Mouse (Mus musculus) lung, embryonic 14.5 days (tissue): ENCODE data around the gene Setd1b. TPM values are rescaled to one million over a fixed set of nuclear protein-coding genes. Genes with fewer than 3 reads are reported as not detected.
A peak's percentile ranks its signal among the peaks of the same experiment; 100 is the strongest.

Experiments used
- ATAC-seq: fragments of 200-750 bp; cut with Nextera tagmentation; 2 replicates; pipeline ENCODE4 v1.8.0; 2017; ENCODE audit warnings: mild to moderate bottlenecking, moderate TSS enrichment, moderate library complexity; ENCODE audit not compliant: insufficient read depth
- DNase-seq: peaks from one replicate; pipeline ENCODE4 v3.0.0-alpha.2; 2015
- H3K27ac ChIP-seq: fragments of 300-500 bp; sonication (generic); 2 replicates; pipeline ENCODE4 v1.5.1; 2014; ENCODE audit warnings: low read depth, mild to moderate bottlenecking, moderate library complexity
- H3K27me3 ChIP-seq: fragments of 300-500 bp; sonication (generic); 2 replicates; pipeline ENCODE4 v1.6.1; 2014; ENCODE audit warnings: low read length, control low read depth; ENCODE audit not compliant: insufficient read depth
- H3K36me3 ChIP-seq: fragments of 300-500 bp; sonication (generic); 2 replicates; pipeline ENCODE4 v1.6.1; 2014; ENCODE audit warnings: control low read depth; ENCODE audit not compliant: insufficient read depth
- H3K4me1 ChIP-seq: fragments of 300-500 bp; sonication (generic); 2 replicates; pipeline ENCODE4 v1.6.1; 2014; ENCODE audit warnings: antibody characterized with exemption, control low read depth; ENCODE audit not compliant: insufficient read depth
- H3K4me2 ChIP-seq: fragments of 300-500 bp; sonication (generic); 2 replicates; pipeline ENCODE4 v1.6.1; 2014; ENCODE audit warnings: mild to moderate bottlenecking
- H3K4me3 ChIP-seq: fragments of 300-500 bp; sonication (generic); 2 replicates; pipeline ENCODE4 v1.5.1; 2014; ENCODE audit warnings: low read depth, low read length
- H3K9ac ChIP-seq: fragments of 300-500 bp; sonication (generic); 2 replicates; pipeline ENCODE4 v1.6.1; 2014
- H3K9me3 ChIP-seq: fragments of 300-500 bp; sonication (generic); 2 replicates; pipeline ENCODE4 v1.6.1; 2016; ENCODE audit warnings: low read depth, low read length, control low read depth
- CTCF ChIP-seq: IDR thresholded peaks from 2 replicates; pipeline ENCODE4 v1.5.1; 2016; ENCODE audit warnings: antibody characterized with exemption, low read depth
- WGBS: fragments of 180-500 bp; shearing (Covaris S2); extraction: QIAGEN DNeasy Blood & Tissue Kit; methylation state at CpG from one replicate; pipeline ENCODE4 v1.1.7; 2014; 5-methylcytosine and 5-hydroxymethylcytosine counted together
- polyA plus RNA-seq: library from polyadenylated mRNA; unstranded; fragments of >200 nt; fragmentation: Nextera tagmentation; extraction: Ambion mirVana; gene quantifications from 2 replicates; pipeline ENCODE4 v1.2.1, GENCODE M21; 2014

Gene Setd1b
- polyA plus RNA-seq, 1 experiment from 2014 or later = 12.1 TPM

- 74% methylated on average over 1 of the region's 1 CpGs for WGBS
- H3K4me2 ChIP-seq = no peak overlapping the region
- H3K27ac ChIP-seq = no peak overlapping the region
- H3K4me3 ChIP-seq = no peak overlapping the region
- H3K4me1 ChIP-seq = peaks cover 6% of the 10 kb centered on the region; the same call in 1 of the 2 replicates
- DNase-seq (no peak), ATAC-seq (no peak)
- peaks cover 82% of the 10 kb centered on the region for H3K36me3 ChIP-seq
- H3K27me3 ChIP-seq = no peaks in the 10 kb centered on the region
- no peaks in the 10 kb centered on the region for H3K9me3 ChIP-seq
- no peak for TF ChIP-seq CTCF
- H3K9ac ChIP-seq = no peak overlapping the region
Observed at GRCm38 (mm10) chr5:123152901-123153300, 10.9 kb downstream of the Setd1b start.

GRCm38 (mm10) chr5:123155425-123155824 lies 13.4 kb downstream of the Setd1b start:
- Histone ChIP-seq H3K27ac (no peak overlapping the region), H3K27me3 (no peaks in the 10 kb centered on the region), H3K4me3 (no peak overlapping the region), H3K36me3 (peaks cover 88% of the 10 kb centered on the region), H3K9ac (no peak overlapping the region), H3K9me3 (no peaks in the 10 kb centered on the region), H3K4me2 (no peak overlapping the region), H3K4me1 (0 out of 2 replicates have a peak, but pooled peaks cover 3% of the 10 kb centered on the region)
- WGBS = 33% methylated on average over 7 of the region's 7 CpGs
- DNase-seq = peak; percentile 87
- ATAC-seq = 0 out of 2 replicates have a peak, but pooled peaks have one; percentile 33
- peak; percentile 78 for TF ChIP-seq CTCF

GRCm38 (mm10) chr5:123156763-123157162 lies 14.8 kb downstream of the Setd1b start:
- no peak for DNase-seq
- Histone ChIP-seq H3K9me3 (no peaks in the 10 kb centered on the region), H3K27ac (no peak overlapping the region), H3K9ac (no peak overlapping the region), H3K4me1 (no peaks in the 10 kb centered on the region), H3K27me3 (no peaks in the 10 kb centered on the region), H3K4me3 (no peak overlapping the region), H3K4me2 (no peak overlapping the region), H3K36me3 (peaks cover 92% of the 10 kb centered on the region)
- WGBS = 82% methylated on average over 12 of the region's 12 CpGs
- no peak for ATAC-seq
- TF ChIP-seq CTCF = peak; percentile 68

- ATAC-seq = no peak
- Histone ChIP-seq H3K9ac (no peak overlapping the region), H3K4me1 (no peaks in the 10 kb centered on the region), H3K27ac (no peak overlapping the region), H3K27me3 (no peaks in the 10 kb centered on the region), H3K4me3 (no peak overlapping the region), H3K36me3 (peaks cover 92% of the 10 kb centered on the region), H3K4me2 (no peak overlapping the region), H3K9me3 (no peaks in the 10 kb centered on the region)
- 84% methylated on average over 4 of the region's 4 CpGs for whole genome bisulfite sequencing
- no peak for TF ChIP-seq CTCF
- no peak for DNase-seq
Observed at GRCm38 (mm10) chr5:123157972-123158371, 16.0 kb downstream of the Setd1b start.

GRCm38 (mm10) chr5:123159446-123159845 lies 17.5 kb downstream of the Setd1b start:
- Histone ChIP-seq H3K36me3 (peaks cover 93% of the 10 kb centered on the region), H3K27me3 (no peaks in the 10 kb centered on the region), H3K4me2 (no peak overlapping the region), H3K4me1 (no peaks in the 10 kb centered on the region), H3K27ac (no peak overlapping the region), H3K9ac (no peak overlapping the region), H3K9me3 (no peaks in the 10 kb centered on the region), H3K4me3 (no peak overlapping the region)
- TF ChIP-seq CTCF = no peak
- DNase-seq (no peak), ATAC-seq (no peak)
- 89% methylated on average over 4 of the region's 4 CpGs for WGBS

- TF ChIP-seq CTCF = no peak
- Histone ChIP-seq H3K36me3 (peaks cover 93% of the 10 kb centered on the region), H3K4me2 (no peak overlapping the region), H3K27me3 (no peaks in the 10 kb centered on the region), H3K4me1 (no peaks in the 10 kb centered on the region), H3K9me3 (no peaks in the 10 kb centered on the region), H3K4me3 (no peak overlapping the region), H3K27ac (no peak overlapping the region), H3K9ac (no peak overlapping the region)
- ATAC-seq (no peak), DNase-seq (no peak)
- 83% methylated on average over 13 of the region's 15 CpGs for WGBS
Observed at GRCm38 (mm10) chr5:123159866-123160265, 17.9 kb downstream of the Setd1b start.

GRCm38 (mm10) chr5:123160341-123160740 lies 18.3 kb downstream of the Setd1b start:
- TF ChIP-seq CTCF = no peak
- Histone ChIP-seq H3K9ac (no peak overlapping the region), H3K4me3 (no peak overlapping the region), H3K9me3 (no peaks in the 10 kb centered on the region), H3K36me3 (peaks cover 90% of the 10 kb centered on the region), H3K27me3 (no peaks in the 10 kb centered on the region), H3K4me1 (no peaks in the 10 kb centered on the region), H3K4me2 (no peak overlapping the region), H3K27ac (no peak overlapping the region)
- no peak for ATAC-seq
- WGBS = 79% methylated on average over 15 of the region's 15 CpGs
- DNase-seq = no peak

- Histone ChIP-seq H3K36me3 (peaks cover 93% of the 10 kb centered on the region), H3K9ac (no peak overlapping the region), H3K27ac (no peak overlapping the region), H3K4me2 (no peak overlapping the region), H3K4me3 (no peak overlapping the region), H3K27me3 (no peaks in the 10 kb centered on the region), H3K9me3 (no peaks in the 10 kb centered on the region), H3K4me1 (no peaks in the 10 kb centered on the region)
- no peak for DNase-seq
- ATAC-seq = 0 out of 2 replicates have a peak, but pooled peaks have one; percentile 16
- TF ChIP-seq CTCF = no peak
- WGBS = 64% methylated on average over 9 of the region's 9 CpGs
Observed at GRCm38 (mm10) chr5:123162942-123163341, 20.9 kb downstream of the Setd1b start.
